Mouse (Mus musculus) brain, adult 10 weeks (tissue): Measurements from ENCODE around the gene Atp5g3. TPM values are rescaled to one million over a fixed set of nuclear protein-coding genes. Genes with fewer than 3 reads are reported as not detected.

Experiments
- polyA plus RNA-seq: library from polyadenylated mRNA; stranded (reverse); fragments of 350-450 nt; fragmentation: Illumina TruSeq; extraction: RNeasy Lipid Tissue Mini Kit (QIAGEN cat#74804); gene quantifications from one replicate; pipeline ENCODE4 v1.2.3, GENCODE M21; 2015; ENCODE audit warnings: low read depth, low replicate concordance

Atp5g3 gene
- polyA plus RNA-seq, result 1,127 TPM

GRCm38 (mm10) chr2:73911175-73911700 is at the start of gene Atp5g3:
Gene Atp5g3 (minus strand): TSS chr2:73911326.

GRCm38 (mm10) chr2:73892464-73893296 is 18.4 kb downstream of the Atp5g3 start, which contains the start of gene Atf2:
Gene Atf2 (minus strand): TSS chr2:73892639.

Other genes starting within 250 kb of the Atp5g3 start
- 1,525 TPM for gene Chn1, start 136.0 kb downstream of the Atp5g3 start, polyA plus RNA-seq
- gene Atf2, start 18.7 kb downstream of the Atp5g3 start, polyA plus RNA-seq, result 86.9 TPM